Mouse (Mus musculus) forebrain, embryonic 10.5 days (tissue): Measurements from ENCODE around the gene Omp. TPM values are rescaled to one million over a fixed set of nuclear protein-coding genes. Genes with fewer than 3 reads are reported as not detected.

Source experiments
- DNase-seq: peaks from one replicate; pipeline ENCODE4 v3.0.0-alpha.2; 2017; ENCODE audit warnings: low spot score; ENCODE audit errors: extremely low spot score
- H3K27ac ChIP-seq: fragments of 300-500 bp; sonication (generic); 2 replicates; pipeline ENCODE4 v1.5.1; 2016; ENCODE audit warnings: mild to moderate bottlenecking
- H3K27me3 ChIP-seq: fragments of 300-500 bp; sonication (generic); 2 replicates; pipeline ENCODE4 v1.6.1; 2016; ENCODE audit warnings: mild to moderate bottlenecking; ENCODE audit not compliant: poor library complexity, severe bottlenecking
- H3K36me3 ChIP-seq: fragments of 300-500 bp; sonication (generic); replicated peaks from 2 replicates; pipeline ENCODE4 v1.6.1; 2016; ENCODE audit warnings: mild to moderate bottlenecking, moderate library complexity
- H3K4me1 ChIP-seq: fragments of 300-500 bp; sonication (generic); 2 replicates; pipeline ENCODE4 v1.6.1; 2016
- H3K4me3 ChIP-seq: fragments of 300-500 bp; sonication (generic); 2 replicates; pipeline ENCODE4 v1.5.1; 2016; ENCODE audit warnings: mild to moderate bottlenecking, moderate library complexity
- H3K9me3 ChIP-seq: fragments of 300-500 bp; sonication (generic); 2 replicates; pipeline ENCODE4 v1.6.1; 2016; ENCODE audit warnings: mild to moderate bottlenecking, moderate library complexity
- WGBS: fragments of 180-500 bp; shearing (Covaris S2); methylation state at CpG from one replicate; pipeline ENCODE4 v1.1.7; 2016; 5-methylcytosine and 5-hydroxymethylcytosine counted together
- polyA plus RNA-seq: library from polyadenylated mRNA; unstranded; fragments of >200 nt; fragmentation: Nextera tagmentation; extraction: Ambion mirVana; gene quantifications from 2 replicates; pipeline ENCODE4 v1.2.1, GENCODE M21; 2016

Omp gene
- polyA plus RNA-seq, 1 experiment from 2014 or later = 0.19 TPM

DNA sequence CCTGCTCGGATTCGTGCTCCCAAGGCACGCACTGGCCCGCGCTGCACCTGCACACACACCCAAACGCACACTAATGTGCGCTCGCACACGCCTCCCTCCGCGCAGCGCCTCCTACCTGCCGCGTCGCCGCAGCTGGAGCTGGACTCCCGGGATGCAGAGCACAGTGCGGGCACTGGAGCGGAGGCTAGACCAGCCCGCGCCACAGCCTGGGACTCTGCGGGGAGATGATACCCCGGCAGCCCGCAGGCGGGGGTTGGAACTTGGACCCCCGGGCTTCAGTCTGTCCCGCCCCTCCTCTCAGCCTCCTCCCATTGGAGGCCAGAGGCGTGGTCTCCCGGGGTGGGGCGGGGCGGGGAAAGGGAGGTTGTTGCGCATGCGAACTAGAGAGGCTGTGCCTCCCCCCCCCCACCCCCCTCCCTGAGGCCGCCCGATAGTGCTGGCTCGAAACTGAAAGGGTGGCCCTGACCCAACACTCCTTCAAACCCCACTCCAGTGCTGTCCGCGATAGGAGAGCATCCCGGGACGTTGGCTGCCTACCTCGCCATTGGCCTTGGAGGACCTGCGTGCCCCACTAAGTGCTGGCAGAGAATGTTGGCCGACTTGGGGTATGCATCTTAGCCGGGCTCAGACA, 32.7 kb upstream of the Omp start, which contains the start of gene Capn5:
Gene Capn5 (minus strand): TSS at position 346 of the 631 bp plus-strand sequence.
- Histone ChIP-seq H3K4me3 (peak within 1 kb of the TSS; percentile 86), H3K9me3 (no peaks in the 10 kb centered on the region), H3K27ac (peak within 1 kb of the TSS; percentile 86), H3K4me1 (peaks cover 27% of the 10 kb centered on the region), H3K27me3 (peaks cover 61% of the 10 kb centered on the region), H3K36me3 (no peaks in the 10 kb centered on the region)
- WGBS = 2% methylated on average over 44 of the region's 44 CpGs
- peak; percentile 76 for DNase-seq

DNA sequence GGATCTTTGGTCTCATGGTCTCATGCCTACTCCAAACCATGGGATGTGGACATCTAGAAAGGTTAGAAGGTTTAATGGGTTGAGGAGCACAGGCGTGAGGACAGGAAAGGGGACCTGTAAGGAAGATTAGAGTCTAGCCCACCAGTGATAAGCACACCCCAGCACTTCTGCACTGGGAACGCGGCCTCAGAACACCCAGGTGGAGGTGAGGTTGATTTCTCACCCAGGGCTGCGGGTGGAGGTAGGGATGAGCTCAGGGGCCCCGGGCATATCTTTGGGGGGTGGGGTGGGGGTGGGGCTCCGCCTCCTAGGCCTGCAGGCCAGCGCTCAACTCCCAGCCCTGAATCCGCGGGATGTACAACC, 32.2 kb upstream of the Omp start:
- 10% methylated on average over 9 of the region's 9 CpGs for WGBS
- Histone ChIP-seq H3K36me3 (no peaks in the 10 kb centered on the region), H3K4me3 (peak overlapping the region; percentile 86), H3K27ac (peak overlapping the region; percentile 86), H3K4me1 (peaks cover 29% of the 10 kb centered on the region), H3K9me3 (no peaks in the 10 kb centered on the region), H3K27me3 (peaks cover 56% of the 10 kb centered on the region)
- no peak for DNase-seq

DNA sequence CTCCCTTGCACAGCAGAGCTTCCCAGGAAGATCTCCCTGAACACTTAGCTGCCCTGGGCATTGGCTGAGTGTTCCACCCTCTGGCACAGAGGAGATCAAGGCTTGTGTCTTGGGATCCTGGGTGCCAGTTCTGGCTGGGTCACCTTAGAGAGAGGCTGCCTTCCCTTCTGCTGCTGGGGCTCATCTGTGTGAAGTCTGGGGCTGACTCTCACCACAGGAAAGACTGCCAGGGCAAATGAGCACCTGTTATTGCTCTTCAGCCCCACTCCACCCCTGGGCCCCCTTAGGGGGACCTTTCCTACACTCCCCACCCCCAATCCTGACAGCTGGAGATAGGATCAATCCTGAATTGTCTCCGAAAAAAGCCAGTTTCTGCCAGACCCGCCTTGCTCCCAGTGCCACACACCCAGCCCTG, 31.8 kb upstream of the Omp start:
- peak overlapping the region; percentile 86 for H3K27ac ChIP-seq
- WGBS = 62% methylated on average over 2 of the region's 2 CpGs

DNA sequence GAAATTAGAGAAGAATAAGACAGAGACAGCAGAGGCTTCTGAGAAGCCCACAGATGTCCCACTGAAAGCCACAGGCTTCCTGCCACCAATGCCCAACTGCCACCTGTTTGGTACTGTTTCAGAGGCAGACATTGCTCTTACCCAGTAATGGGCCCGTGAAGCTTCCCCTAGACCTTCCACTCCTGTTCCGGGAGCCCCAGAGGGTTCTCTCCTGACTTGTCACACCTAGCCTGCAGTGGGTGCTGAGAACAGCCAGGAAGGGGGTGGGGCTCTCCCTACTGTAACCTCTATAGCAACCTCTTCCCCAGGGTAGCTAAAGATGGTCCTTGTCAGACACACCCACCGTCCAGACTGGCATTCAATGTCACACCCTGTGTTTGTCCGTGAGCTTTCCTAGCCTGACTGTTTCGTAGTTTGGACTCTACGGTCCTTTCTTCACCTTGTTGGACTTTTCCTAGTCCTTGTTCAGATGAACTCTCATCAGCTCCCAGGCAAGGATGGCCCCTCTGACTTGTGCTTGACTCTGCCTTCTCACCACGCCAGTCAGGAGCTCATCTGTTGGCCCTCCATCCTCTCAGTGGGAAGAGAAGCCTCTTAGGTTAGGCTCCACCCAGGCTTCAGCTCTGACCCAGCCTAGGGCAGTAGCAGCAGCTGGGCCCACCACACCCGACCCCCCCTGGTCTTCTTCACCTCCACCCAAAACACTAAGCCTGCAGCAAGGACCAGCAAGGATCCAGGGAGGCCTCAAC, 31.2 kb upstream of the Omp start:
- WGBS = 73% methylated on average over 8 of the region's 8 CpGs
- H3K4me3 ChIP-seq = peak overlapping the region; percentile 86; the same call in 1 of the 2 replicates
- H3K4me1 ChIP-seq = peaks cover 39% of the 10 kb centered on the region
- H3K36me3 ChIP-seq = no peaks in the 10 kb centered on the region
- H3K9me3 ChIP-seq = no peaks in the 10 kb centered on the region
- no peak for DNase-seq
- H3K27me3 ChIP-seq = peaks cover 46% of the 10 kb centered on the region
- H3K27ac ChIP-seq = peak overlapping the region; percentile 86

More for the DNA sequence above, 31.8 kb upstream of the Omp start:
- Histone ChIP-seq H3K4me3 (peak overlapping the region; percentile 86), H3K27me3 (peaks cover 51% of the 10 kb centered on the region), H3K4me1 (peaks cover 34% of the 10 kb centered on the region), H3K9me3 (no peaks in the 10 kb centered on the region), H3K36me3 (no peaks in the 10 kb centered on the region)
- no peak for DNase-seq

DNA sequence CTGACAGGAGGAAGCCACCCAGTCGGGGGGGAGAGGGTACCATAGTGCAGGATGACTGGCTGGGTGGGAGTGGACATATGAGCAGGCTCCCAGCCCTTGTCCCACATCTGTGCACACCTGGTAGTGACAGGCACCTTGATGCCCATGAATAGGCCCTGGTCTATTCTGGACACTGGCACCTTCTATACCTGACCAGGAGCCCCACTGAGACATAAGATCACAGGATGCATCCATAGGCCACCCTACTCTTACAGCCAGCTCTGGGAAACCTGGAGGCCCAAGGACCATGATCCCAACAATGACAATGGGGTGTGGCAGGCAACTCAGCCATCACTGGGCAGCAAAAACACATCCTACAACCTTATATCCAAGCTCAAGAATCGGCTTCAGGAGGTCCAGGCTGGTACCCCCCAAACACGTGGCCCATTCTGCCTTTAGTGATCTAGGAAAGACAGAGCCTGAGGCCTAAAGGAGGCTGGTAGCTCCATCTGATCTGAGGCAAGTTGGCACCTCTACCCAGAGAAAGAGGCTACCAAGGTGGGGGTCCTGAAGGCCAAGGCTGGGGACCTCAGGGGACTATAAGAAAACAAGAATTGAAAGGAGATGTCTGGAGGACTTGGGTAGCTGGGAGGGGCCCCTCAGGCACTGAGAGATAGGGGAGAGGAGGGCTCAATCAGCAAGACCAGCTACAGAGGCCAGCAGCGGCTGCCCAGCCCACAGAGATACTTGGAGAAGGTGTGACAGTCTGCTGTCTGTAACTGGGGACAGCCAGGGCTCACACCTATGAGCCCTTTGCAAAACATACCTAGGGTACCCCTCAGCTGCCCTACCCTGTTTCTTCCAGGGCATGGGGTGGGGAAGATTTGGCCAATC, 29.8 kb upstream of the Omp start:
- H3K27ac ChIP-seq = peak overlapping the region; percentile 25; the same call in 1 of the 2 replicates
- WGBS = 86% methylated on average over 4 of the region's 4 CpGs
- no peaks in the 10 kb centered on the region for H3K9me3 ChIP-seq
- H3K4me1 ChIP-seq = peaks cover 51% of the 10 kb centered on the region
- H3K4me3 ChIP-seq = no peak overlapping the region
- H3K36me3 ChIP-seq = no peaks in the 10 kb centered on the region
- H3K27me3 ChIP-seq = peaks cover 34% of the 10 kb centered on the region
- DNase-seq = no peak

DNA sequence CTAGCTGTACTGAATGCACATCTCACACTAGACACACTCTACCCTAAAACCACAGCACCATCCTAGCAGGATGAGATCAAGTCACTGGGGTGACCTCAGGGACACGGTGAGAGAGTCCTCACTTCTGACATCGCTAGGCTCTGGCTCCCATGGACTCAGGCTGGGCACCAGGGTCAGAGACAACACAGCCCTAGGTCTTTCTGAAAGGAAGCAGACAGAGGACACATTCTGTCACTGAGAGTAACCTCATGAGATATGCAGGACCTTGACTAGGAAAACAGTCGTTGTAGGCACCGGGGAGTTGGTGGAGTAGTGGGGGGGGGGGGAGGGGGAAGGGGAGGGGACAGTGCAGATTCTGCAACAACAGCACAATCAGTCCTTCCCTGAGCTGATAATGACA, 28.1 kb upstream of the Omp start:
- Histone ChIP-seq H3K4me3 (no peak overlapping the region), H3K27me3 (peaks cover 17% of the 10 kb centered on the region), H3K36me3 (no peaks in the 10 kb centered on the region), H3K27ac (0 out of 2 replicates have a peak overlapping the region, but pooled peaks have one; percentile 16), H3K9me3 (no peaks in the 10 kb centered on the region), H3K4me1 (peaks cover 46% of the 10 kb centered on the region)
- 67% methylated on average over 4 of the region's 4 CpGs for WGBS
- DNase-seq = no peak

DNA sequence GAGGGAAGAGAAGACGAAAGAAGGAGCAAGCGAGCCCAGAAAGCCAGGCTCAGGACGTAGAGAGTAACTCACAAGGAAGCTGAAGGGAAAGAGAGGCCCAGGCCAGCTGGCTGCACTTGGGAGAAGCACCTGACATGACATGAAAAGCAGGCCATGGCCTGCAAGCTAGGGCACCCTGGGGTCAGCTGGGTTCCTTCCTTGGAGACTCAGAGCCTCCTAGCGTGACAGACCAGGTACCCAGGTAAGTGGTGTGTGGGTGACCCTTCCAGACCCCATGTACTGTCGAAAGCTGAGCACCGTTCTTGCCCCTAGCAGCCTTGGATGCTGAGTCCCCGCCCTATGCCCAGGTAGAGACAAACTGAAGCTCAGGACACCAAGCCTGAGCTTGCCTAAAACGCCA, 27.4 kb upstream of the Omp start:
- no peak for DNase-seq
- no peaks in the 10 kb centered on the region for H3K9me3 ChIP-seq
- H3K4me3 ChIP-seq = no peak overlapping the region
- WGBS = 88% methylated on average over 8 of the region's 8 CpGs
- H3K36me3 ChIP-seq = no peaks in the 10 kb centered on the region
- H3K27me3 ChIP-seq = peaks cover 17% of the 10 kb centered on the region
- H3K27ac ChIP-seq = peak overlapping the region; percentile 48; the same call in 1 of the 2 replicates
- H3K4me1 ChIP-seq = peaks cover 39% of the 10 kb centered on the region

DNA sequence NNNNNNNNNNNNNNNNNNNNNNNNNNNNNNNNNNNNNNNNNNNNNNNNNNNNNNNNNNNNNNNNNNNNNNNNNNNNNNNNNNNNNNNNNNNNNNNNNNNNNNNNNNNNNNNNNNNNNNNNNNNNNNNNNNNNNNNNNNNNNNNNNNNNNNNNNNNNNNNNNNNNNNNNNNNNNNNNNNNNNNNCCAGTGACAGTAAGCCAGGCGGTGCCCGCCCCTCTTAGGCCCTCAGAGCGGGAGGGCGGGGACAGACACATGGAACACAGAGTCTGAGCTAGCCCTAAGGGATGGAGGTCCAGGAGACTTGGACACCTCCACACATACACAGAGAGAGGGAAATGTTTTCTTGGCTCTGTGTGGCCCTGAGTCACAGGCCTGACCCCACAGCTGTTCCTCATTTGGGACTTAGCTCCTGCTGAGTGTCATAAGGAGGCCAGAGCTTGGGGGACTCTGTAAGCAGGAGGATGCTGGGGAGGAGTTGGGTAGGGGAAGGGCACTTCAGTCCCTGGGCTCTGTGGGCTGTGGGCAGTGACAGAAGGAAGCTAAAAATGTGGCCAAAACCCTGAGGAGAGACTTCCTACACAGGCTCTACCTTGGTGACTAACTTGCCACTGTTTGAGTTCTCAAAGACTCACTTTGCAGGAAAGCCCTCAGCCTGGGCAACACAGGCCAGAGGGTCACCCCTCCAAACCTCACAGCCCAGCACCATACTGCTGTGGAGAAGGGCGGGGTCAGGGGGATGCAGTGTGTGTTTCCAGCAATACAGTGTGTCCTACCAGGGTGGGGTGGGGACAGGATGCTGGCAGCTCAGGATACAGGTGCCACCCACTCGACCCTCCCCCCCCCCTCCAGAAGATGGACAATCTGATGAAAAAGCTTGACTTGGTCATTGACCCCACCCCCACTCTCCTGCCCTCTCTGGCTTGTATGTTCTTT, 26.1 kb upstream of the Omp start:
- peak overlapping the region; percentile 65 for H3K27ac ChIP-seq
- no peak for DNase-seq
- no peaks in the 10 kb centered on the region for H3K36me3 ChIP-seq
- peaks cover 6% of the 10 kb centered on the region for H3K27me3 ChIP-seq
- H3K9me3 ChIP-seq = no peaks in the 10 kb centered on the region
- 0 out of 2 replicates have a peak overlapping the region, but pooled peaks have one; percentile 5 for H3K4me3 ChIP-seq
- peaks cover 29% of the 10 kb centered on the region for H3K4me1 ChIP-seq
- WGBS = 50% methylated on average over 6 of the region's 6 CpGs

DNA sequence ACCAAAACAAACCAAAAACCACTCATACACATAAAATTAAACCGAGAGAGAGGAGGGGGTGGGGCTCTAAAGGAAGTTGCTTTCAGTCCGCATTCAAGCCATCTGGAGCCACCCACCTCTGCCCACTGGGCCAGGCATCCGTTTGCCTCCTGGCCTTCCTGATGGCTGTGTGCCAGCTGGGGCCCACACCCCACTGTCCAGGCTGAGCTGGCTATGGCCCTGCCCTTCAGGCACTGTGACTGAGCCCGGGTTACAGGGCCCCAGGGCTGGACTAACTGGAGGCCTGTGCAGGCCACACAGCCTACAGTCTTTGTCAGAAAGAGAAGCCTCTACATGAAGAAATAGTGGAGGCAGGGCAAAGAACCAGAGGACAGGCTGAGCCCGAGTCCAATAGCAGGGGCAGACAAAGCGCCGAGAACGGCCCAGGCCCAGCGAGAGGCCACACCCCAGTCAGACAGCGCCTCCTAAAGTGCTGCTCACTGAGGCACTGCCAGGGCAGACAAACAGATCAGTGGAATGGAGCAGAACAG, 19.8 kb upstream of the Omp start:
- no peak for DNase-seq
- 77% methylated on average over 10 of the region's 10 CpGs for WGBS

DNA sequence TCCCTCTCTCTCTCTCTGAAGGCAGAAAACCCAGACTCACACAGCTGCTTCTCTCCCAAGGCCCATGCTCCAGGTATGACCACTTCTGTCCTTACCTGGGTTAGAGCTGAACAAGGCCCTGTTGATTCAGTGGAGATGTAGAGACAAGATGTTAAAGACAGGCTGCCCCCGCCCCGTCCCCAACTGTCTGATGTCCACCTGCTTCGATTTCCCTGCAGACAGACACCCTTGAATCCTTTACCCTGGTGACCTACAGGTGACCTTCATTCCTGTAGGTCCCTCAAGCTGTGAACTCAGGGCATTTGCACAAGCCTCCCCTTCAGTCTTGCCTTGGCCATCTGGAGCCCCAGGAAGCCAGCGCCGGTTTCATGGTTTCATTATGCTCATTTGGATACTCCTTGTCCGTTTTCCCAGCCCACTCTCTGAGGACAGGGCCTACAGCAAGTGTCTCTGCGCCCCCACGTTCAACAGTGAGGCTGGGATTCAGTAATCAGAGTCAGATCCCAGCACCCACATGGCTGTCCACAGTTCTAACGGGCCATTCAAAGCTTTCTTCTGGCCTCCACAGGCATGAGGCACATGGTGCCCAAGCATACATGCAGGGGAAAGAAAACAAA, 19.2 kb upstream of the Omp start:
- 82% methylated on average over 9 of the region's 9 CpGs for WGBS
- H3K9me3 ChIP-seq = no peaks in the 10 kb centered on the region
- DNase-seq = no peak
- no peaks in the 10 kb centered on the region for H3K36me3 ChIP-seq
- peaks cover 32% of the 10 kb centered on the region for H3K4me1 ChIP-seq
- H3K4me3 ChIP-seq = no peak overlapping the region
- 0 out of 2 replicates have a peak overlapping the region, but pooled peaks have one; percentile 77 for H3K27ac ChIP-seq
- no peaks in the 10 kb centered on the region for H3K27me3 ChIP-seq

More for the DNA sequence above, 19.8 kb upstream of the Omp start:
- Histone ChIP-seq H3K36me3 (no peaks in the 10 kb centered on the region), H3K27ac (peak overlapping the region; percentile 77), H3K27me3 (no peaks in the 10 kb centered on the region), H3K9me3 (no peaks in the 10 kb centered on the region), H3K4me1 (peaks cover 26% of the 10 kb centered on the region), H3K4me3 (no peak overlapping the region)

DNA sequence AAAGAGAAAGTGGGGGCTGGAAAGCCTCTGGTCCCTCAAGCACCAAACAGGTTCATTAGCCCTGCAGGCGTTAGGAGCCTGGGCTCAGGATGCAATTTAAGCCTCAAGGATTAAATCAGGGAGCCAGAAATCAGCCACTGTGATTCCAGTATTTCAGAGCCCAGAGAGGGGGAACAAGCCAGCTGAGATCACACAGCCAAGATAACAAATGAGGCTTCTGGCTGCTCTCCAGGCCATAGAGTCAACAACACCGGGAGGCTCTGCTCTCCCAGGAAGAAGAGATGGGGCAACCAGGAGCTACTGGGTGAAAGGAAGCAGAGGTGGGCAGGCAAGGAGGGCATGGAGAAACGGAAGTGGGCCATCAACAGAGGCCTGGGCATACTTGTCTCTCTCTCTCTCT, 18.4 kb upstream of the Omp start:
- Histone ChIP-seq H3K27me3 (no peaks in the 10 kb centered on the region), H3K4me3 (no peak overlapping the region), H3K9me3 (no peaks in the 10 kb centered on the region), H3K36me3 (no peaks in the 10 kb centered on the region), H3K4me1 (peaks cover 40% of the 10 kb centered on the region), H3K27ac (no peak overlapping the region)
- 57% methylated on average over 3 of the region's 3 CpGs for WGBS
- no peak for DNase-seq
